Mouse (Mus musculus): ENCODE measurements around the gene 4930402K13Rik. TPM values are rescaled to one million over a fixed set of nuclear protein-coding genes. Genes with fewer than 3 reads are reported as not detected.
"Not testable (repeated sequence)": the region's sequence is repeated elsewhere in the genome, so short reads cannot be mapped to it uniquely, and the experiment has no call there.

The 4930402K13Rik gene
- total RNA-seq (2014; rRNA removed) (not detected in 2 replicates), polyA plus RNA-seq (2015; fragmentation: Nextera tagmentation; extraction: Ambion mirVana) (not detected in 2 replicates)

DNA sequence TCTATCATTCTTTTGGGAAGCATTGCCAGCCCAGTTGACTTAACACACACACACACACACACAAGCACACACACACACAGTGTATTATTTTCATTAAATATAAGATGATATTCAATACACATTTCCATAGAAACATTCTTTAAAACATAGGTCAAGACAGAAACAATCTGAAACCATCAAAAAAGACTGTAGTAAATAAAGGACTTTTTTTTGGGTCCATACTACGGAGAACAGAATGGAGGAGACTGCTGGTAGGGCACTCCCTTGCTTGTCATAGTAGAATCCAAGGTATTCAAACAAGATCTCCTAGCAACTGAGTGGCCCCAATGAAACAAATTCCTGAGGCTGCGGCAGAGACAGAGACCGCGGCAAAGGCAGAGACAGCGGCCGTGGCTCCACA lies at the start of gene 4930402K13Rik:
4930402K13Rik (plus strand) TSS at position 301 of the 400 bp plus-strand sequence.
- Histone ChIP-seq H3K4me1 (ENCODE audit: insufficient read depth) (no peaks in the 10 kb centered on the region), H3K27ac (ENCODE audit: low read depth, low read length) (no peak within 1 kb of the TSS), H3K4me2 (ENCODE audit: low read depth) (no peak within 1 kb of the TSS), H3K9ac (no peak within 1 kb of the TSS), H3K27me3 (ENCODE audit: insufficient read depth, low read length) (no peaks in the 10 kb centered on the region), H3K36me3 (ENCODE audit: insufficient read depth) (no peaks in the 10 kb centered on the region), H3K9me3 (ENCODE audit: low read length) (no peaks in the 10 kb centered on the region), H3K4me3 (ENCODE audit: low read depth, low read length) (no peak within 1 kb of the TSS)
- 88% methylated on average over 6 of the region's 6 CpGs for WGBS
- ATAC-seq (no peak), DNase-seq (no peak)
- TF ChIP-seq CTCF (IDR thresholded peaks at IDR 0.05; ENCODE audit: low read depth), result no peak

- H3K27ac ChIP-seq (ENCODE audit: low read depth, low read length); H3K9me3 ChIP-seq (ENCODE audit: low read length); H3K4me1 ChIP-seq (ENCODE audit: insufficient read depth); H3K4me3 ChIP-seq (ENCODE audit: low read depth, low read length); H3K27me3 ChIP-seq (ENCODE audit: insufficient read depth, low read length); H3K36me3 ChIP-seq (ENCODE audit: insufficient read depth); H3K9ac ChIP-seq; H3K4me2 ChIP-seq (ENCODE audit: low read depth): not testable (repeated sequence)
- DNase-seq, result peak; percentile 16
- peak; percentile 45 for TF ChIP-seq CTCF (IDR thresholded peaks at IDR 0.05; ENCODE audit: low read depth)
- 34% methylated on average over 7 of the region's 9 CpGs for WGBS
- ATAC-seq, result peak; percentile 63; the same call in 1 of the 2 replicates
These were observed 43.4 kb upstream of the 4930402K13Rik start for GRCm38 (mm10) chrX:9060952-9061351.

DNA sequence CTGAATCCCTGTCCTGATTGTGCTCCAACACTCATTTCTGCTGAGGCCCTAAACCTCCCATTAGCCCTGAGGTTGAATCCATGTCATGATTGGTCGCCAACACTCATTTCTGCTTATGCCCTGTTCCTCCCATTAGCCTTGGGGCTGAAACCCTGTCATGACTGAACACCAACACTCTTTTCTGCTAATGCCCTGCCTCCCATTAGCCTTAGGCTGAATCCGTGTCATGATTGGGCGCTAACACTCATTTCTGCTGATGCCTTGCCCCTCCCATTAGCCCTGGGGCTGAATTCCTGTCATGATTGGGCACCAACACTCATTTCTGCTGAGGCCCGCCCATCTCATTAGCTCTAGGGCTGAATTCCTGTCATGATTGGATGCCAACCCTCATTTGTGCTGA lies 42.3 kb upstream of the 4930402K13Rik start:
- Histone ChIP-seq H3K9me3 (ENCODE audit: low read length) (no peaks in the 10 kb centered on the region; the same call in 1 of the 2 replicates), H3K4me1 (ENCODE audit: insufficient read depth) (no peaks in the 10 kb centered on the region), H3K36me3 (ENCODE audit: insufficient read depth) (no peaks in the 10 kb centered on the region), H3K9ac (no peak overlapping the region), H3K27me3 (ENCODE audit: insufficient read depth, low read length) (no peaks in the 10 kb centered on the region), H3K4me2 (ENCODE audit: low read depth) (no peak overlapping the region), H3K4me3 (ENCODE audit: low read depth, low read length) (no peak overlapping the region), H3K27ac (ENCODE audit: low read depth, low read length) (no peak overlapping the region)
- ATAC-seq (no peak), DNase-seq (no peak)
- TF ChIP-seq CTCF (IDR thresholded peaks at IDR 0.05; ENCODE audit: low read depth), result no peak
- 88% methylated on average over 4 of the region's 4 CpGs for WGBS

DNA sequence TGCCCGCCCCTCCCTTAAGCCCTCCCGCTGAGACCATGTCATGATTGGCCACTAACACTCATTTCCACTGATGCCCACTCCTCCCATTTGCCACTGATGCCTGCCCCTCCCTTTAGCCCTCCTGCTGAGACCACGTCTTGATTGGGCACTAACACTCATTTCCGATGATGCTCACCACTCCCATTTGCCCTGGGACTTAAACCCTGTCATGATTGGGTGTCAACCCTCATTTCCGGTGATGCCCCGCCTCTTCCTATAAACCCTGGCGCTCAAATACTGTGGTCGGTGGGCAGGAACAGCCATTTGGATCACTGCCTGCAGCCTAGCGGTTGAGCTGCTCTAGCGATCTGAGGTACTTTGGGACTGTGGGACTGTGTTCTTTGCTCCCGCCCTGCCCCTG lies 41.6 kb upstream of the 4930402K13Rik start, which contains the start of gene Fthl17f:
Fthl17f (plus strand) TSS at position 301 of the 400 bp plus-strand sequence.
- not testable (repeated sequence) for ATAC-seq; H3K27ac ChIP-seq (ENCODE audit: low read depth, low read length); H3K4me2 ChIP-seq (ENCODE audit: low read depth); H3K9ac ChIP-seq; H3K4me1 ChIP-seq (ENCODE audit: insufficient read depth); DNase-seq; H3K4me3 ChIP-seq (ENCODE audit: low read depth, low read length); H3K9me3 ChIP-seq (ENCODE audit: low read length); H3K27me3 ChIP-seq (ENCODE audit: insufficient read depth, low read length); H3K36me3 ChIP-seq (ENCODE audit: insufficient read depth)
- 88% methylated on average over 11 of the region's 11 CpGs for WGBS

DNA sequence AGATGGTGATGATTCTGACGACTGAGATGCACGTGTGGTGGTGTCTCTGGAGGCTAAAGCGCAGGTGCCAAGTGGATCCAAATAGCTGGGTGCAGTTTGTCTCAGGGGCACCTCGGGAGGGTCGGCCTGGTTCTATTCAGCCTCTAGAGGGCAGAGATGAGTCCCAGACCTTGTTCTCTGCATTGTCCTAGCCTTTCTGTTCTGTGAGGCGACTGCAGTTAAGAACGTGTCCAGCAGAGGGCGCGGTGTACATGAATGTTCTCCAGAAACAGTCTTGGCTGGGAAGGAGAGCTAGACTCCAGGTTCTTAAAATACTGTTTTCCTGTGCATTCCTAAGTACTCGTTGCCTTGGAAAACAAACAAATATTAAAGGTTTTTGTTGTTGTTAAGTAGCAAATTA lies 26.7 kb upstream of the 4930402K13Rik start:
- peak; percentile 27 for DNase-seq
- 12% methylated on average over 8 of the region's 10 CpGs for WGBS
- H3K9me3 ChIP-seq (ENCODE audit: low read length); H3K9ac ChIP-seq; H3K36me3 ChIP-seq (ENCODE audit: insufficient read depth); H3K27me3 ChIP-seq (ENCODE audit: insufficient read depth, low read length); H3K4me3 ChIP-seq (ENCODE audit: low read depth, low read length); H3K27ac ChIP-seq (ENCODE audit: low read depth, low read length); H3K4me1 ChIP-seq (ENCODE audit: insufficient read depth); H3K4me2 ChIP-seq (ENCODE audit: low read depth): not testable (repeated sequence)
- TF ChIP-seq CTCF (IDR thresholded peaks at IDR 0.05; ENCODE audit: low read depth), result peak; percentile 59
- ATAC-seq, result peak; percentile 73

DNA sequence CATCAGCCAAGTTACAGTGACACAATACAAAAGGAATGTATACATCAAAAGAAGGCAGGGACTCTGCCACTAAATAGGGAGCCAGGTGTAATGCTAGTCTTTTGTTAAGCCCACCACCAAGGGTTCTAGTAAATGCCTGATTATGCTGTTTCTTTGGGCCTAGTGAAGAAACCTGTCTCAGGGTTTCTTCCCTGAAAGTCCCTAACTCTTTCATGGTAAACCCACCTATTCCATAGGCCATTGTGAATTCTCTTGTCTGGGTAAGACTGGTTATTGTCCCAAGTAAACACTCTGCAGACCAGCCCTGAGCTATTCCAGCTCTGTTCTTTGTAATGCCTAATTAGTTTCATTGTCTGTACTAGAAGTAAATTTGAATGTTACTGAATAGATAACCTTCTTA lies 9.3 kb upstream of the 4930402K13Rik start:
- not testable (repeated sequence) for H3K27ac ChIP-seq (ENCODE audit: low read depth, low read length); H3K9ac ChIP-seq

DNA sequence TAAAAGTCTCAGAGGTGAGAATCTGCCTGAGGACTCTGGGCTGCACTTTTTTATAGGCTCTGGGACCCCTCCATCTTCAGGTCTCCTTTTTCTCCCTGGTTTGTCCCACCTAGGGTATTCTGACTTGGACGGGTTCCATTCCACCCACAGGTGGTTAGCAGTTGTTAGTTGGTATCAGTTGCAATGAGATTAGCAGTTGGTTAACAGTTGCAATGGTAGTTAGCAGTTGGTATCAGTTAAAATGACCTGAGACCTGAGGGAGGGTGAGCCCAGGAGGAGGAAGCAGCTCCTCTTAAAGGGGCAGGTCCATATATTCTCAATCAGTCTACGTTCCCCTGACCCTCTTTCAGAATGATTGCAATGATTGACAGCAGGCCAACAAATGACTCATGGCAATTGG lies 6.0 kb downstream of the 4930402K13Rik start:
- Histone ChIP-seq H3K27me3 (ENCODE audit: insufficient read depth, low read length) (no peaks in the 10 kb centered on the region), H3K27ac (ENCODE audit: low read depth, low read length) (no peak overlapping the region), H3K4me1 (ENCODE audit: insufficient read depth) (no peaks in the 10 kb centered on the region), H3K36me3 (ENCODE audit: insufficient read depth) (no peaks in the 10 kb centered on the region), H3K9ac (no peak overlapping the region), H3K4me2 (ENCODE audit: low read depth) (no peak overlapping the region), H3K9me3 (ENCODE audit: low read length) (no peaks in the 10 kb centered on the region), H3K4me3 (ENCODE audit: low read depth, low read length) (no peak overlapping the region)
- 71% methylated on average over 2 of the region's 2 CpGs for WGBS
- no peak for DNase-seq
- TF ChIP-seq CTCF (IDR thresholded peaks at IDR 0.05; ENCODE audit: low read depth), result no peak
- ATAC-seq, result no peak

More for the DNA sequence above, 9.3 kb upstream of the 4930402K13Rik start:
- not testable (repeated sequence) for H3K36me3 ChIP-seq (ENCODE audit: insufficient read depth); H3K4me2 ChIP-seq (ENCODE audit: low read depth); H3K4me3 ChIP-seq (ENCODE audit: low read depth, low read length); H3K9me3 ChIP-seq (ENCODE audit: low read length); H3K4me1 ChIP-seq (ENCODE audit: insufficient read depth); DNase-seq; H3K27me3 ChIP-seq (ENCODE audit: insufficient read depth, low read length); ATAC-seq

- Histone ChIP-seq H3K27me3 (ENCODE audit: insufficient read depth, low read length) (no peaks in the 10 kb centered on the region), H3K9me3 (ENCODE audit: low read length) (no peaks in the 10 kb centered on the region), H3K36me3 (ENCODE audit: insufficient read depth) (no peaks in the 10 kb centered on the region), H3K27ac (ENCODE audit: low read depth, low read length) (no peak overlapping the region), H3K9ac (no peak overlapping the region), H3K4me2 (ENCODE audit: low read depth) (no peak overlapping the region), H3K4me3 (ENCODE audit: low read depth, low read length) (no peak overlapping the region), H3K4me1 (ENCODE audit: insufficient read depth) (no peaks in the 10 kb centered on the region)
- TF ChIP-seq CTCF (IDR thresholded peaks at IDR 0.05; ENCODE audit: low read depth), result no peak
- 66% methylated on average over 4 of the region's 4 CpGs for WGBS
- DNase-seq (no peak), ATAC-seq (no peak)
These were observed 20.6 kb downstream of the 4930402K13Rik start for GRCm38 (mm10) chrX:9124928-9125327.

Measured in forebrain, postnatal 0 days (tissue).